Mouse (Mus musculus) 3134 (cell line): ENCODE measurements around the gene Gpr179.
"Not testable (repeated sequence)": the region's sequence is repeated elsewhere in the genome, so short reads cannot be mapped to it uniquely, and the experiment has no call there.

Experiments
- DNase-seq: peaks from one replicate; pipeline ENCODE4 v3.0.0-alpha.2; 2011; ENCODE audit warnings: low spot score; ENCODE audit not compliant: insufficient read length; ENCODE audit errors: extremely low read depth

Gene Gpr179

DNA sequence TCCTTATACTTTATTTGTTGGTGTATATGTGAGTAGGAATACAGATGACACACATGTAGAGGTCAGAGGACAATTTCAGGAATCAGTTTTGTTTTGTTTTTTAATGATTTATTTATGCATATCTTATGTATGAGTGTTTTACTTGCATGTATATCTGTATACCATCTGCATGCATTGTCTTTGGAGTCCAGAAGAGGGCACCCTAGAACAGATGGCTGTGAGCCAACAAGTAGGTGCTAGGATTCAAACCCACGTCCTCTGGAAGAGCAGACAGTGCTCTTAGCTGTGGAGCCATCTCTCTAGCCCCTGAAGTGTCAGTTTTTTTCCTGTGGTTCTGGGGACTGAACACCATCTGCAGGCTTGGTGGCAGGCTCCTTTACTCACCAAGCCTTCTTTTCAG is 26.7 kb downstream of the Gpr179 start:
- DNase-seq, result no peak

DNA sequence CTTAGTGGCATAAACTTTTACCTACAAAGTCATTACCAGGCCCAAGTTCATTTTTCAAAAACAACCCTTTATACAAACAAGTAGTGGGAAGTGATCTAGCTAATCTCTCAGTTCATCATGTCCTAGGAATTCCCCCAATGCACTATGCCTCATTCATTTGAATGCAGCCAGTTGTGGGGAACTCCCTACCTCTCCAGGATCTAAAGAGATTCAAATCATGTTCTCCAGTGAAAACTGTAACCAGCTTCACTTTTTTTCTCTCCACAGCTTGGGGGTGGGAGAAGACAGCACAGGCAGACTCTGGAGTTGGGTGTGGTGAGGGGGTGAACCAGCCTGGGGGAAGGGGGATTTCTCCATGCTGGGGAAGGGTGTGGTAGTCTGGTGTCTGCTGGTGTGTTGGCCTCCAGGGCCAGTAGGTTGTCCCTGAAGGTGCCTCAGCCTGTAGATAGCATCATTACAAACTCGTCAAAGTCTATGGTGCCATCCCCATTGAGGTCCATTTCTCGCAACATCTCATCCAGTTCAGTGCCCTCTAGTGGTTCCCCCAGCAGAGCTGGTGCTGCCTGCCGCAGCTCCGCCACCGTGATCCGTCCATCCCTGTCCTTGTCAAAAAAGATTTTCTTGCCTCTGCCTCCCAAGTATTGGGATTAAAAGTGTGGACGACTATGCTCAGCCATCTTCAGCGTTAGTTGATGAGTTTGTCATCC is 29.8 kb downstream of the Gpr179 start:
- not testable (repeated sequence) for DNase-seq

DNA sequence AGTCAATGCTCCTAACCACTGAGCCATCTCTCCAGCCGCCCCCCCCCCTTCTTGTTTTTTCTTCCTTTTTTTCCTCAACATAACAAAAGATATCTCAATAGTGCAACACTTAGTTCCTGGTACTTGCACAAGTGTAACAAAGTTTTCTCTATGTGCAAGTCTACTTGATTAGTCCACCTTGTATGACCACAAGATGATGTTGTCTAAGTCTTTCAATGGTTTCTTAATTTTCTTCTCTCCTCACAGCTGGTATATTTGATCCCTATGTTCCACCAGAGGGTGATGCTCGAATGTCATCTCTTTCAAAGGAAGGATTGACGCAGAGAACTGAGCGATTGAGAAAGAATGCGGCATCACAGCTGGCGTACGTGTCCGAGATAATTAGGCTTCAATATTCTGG is 30.7 kb downstream of the Gpr179 start:
- DNase-seq, result no peak

DNA sequence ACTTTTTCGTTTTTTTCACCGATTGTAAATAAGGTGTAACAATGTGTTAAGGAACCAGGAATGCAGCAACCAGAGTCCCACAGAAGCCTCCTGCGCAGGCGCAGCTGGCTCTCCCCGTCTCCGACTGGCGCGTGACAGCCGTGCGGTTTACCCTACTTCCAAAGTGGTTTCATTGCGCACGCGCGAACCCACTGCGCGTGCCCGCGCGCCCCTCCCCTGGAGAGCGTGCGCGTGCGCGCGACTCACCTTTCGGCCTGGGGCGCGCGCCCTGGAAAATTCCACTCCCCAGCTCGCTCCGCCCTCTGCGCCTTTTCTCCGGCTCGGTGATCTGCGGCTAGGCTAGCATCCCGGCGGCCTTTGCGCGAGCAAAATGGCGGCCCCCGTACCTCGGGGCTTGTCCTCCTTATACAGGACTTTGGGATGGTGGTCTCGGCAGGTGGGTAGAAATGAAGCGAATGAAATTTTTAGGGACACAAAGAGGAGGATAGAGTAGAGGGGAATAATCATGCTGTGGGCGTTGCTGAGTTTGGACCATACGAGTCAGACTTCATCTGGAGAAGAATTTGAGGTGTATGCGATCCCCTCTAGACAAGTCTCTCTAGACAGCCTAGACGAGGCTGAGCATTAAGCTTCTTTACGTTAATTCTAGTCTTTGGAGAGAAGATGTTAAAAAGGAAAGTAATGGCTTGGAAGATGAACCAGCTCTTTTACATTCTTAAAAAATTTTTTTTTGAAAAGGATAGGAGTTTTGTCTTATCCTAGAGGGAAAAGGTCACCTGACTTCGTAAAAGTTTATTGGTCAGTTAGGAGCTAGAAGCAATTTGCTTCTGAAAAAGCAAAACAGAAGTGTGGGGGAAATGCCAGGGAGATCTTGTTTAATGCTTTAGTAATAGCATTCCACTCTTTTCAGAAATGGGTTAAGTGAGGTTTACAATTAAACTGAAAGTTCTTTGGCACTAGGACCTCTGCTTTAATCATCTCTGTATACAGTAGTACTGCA is 36.1 kb downstream of the Gpr179 start, which contains the start of gene Mrpl45:
Mrpl45 (plus strand) TSS at position 213 of the 1,000 bp plus-strand sequence.
- peak; percentile 97 for DNase-seq

DNA sequence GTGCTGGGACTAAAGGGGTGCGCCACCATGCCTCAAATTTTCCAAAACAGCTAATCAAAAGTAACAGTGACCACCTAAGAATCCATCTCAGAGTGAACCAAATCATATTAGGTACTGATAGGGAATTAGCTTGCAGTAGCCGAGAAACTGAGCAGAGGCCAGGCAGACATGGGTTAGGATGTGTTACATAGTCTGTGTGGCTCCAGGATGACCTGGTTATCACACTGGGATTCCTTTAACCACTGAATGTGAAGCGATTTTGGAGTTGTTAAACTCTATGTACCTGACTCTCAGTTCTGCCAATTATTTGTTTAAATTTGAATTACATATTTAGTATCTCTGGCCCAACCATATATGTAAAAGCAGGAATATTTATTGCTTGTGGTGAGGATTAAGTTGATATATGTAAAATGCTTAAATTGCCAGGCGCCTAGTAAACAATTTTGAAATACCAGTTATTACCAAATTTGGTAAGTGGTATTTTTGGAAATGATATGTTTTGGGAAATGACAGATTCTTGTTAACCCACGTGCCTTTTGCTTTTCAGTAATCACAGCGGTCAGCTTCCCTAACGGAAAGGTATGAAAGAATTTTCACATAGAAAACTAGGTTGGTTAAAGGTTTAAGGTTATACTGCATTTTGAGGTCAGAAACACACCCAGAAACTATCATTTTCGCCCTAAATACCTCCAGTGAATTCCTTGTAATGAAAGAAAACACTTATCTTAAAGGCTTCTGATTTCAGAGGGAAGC is 37.0 kb downstream of the Gpr179 start:
- DNase-seq, result no peak

DNA sequence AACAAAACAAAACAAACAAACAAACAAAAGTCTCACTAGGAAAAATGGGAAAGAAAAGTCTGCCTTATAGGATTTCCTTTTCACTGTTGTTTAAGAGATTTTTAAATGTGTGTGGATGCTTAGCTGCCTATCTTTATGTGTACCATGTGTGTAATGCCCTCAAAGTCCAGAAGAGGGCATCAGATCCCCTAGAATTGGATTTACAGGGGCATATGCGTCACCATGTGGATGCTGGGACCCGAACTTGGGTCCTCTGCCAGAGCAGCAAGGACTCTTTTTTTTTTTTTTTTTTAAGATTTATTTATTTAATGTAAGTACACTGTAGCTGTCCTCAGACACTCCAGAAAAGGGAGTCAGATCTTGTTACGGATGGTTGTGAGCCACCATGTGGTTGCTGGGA is 37.8 kb downstream of the Gpr179 start:
- DNase-seq, result no peak

DNA sequence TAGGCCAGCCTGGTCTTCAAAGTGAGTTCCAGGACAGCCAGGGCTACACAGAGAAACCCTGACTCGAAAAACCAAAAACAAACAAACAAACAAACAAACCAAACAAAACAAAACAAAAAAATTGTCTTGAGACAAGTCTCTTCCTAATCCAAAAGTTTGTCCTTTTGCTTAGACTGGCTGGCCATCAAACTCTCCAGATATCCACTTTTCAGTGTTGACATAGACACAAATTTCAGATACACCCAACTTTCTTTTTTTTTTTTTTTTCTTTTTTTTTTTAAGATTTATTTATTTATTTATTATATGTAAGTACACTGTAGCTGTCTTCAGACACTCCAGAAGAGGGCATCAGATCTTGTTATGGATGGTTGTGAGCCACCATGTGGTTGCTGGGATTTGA is 39.0 kb downstream of the Gpr179 start:
- not testable (repeated sequence) for DNase-seq

DNA sequence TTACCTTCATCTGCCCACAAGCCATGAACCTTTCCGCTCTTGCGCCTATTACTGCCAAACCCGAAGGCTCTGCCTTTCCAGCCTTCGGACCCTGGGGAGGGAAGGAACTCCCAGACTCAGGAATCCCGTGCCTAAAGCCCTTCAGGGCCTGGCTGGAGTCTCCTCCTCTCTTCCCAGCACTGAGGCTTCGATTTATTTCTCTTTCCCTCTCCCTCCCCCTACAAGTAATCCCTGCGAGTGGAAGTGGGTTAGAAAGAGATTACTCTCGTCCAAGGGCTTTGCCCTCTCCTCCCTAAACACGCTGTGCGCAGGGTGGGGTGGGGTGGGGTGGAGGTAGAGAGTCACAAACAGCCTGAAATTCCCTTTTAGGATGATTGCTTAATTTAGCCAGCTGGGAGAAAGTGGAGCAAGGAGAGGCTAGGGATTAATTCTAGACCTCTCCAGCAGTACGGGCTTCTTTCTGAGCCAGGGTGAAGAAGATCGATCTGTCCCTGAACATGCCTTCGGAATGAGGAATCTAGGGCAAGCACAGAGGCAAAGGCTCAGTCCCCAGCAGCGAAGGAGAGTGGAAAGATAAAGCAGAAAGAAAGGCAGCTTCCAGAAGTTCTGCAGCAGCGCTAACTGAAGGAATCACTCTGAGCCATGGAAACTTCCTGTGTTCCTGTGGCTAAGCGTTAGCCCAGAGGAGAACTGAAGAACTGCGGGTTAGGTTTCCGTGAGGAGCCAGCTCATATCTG is 40.8 kb downstream of the Gpr179 start:
- peak; percentile 59 for DNase-seq

DNA sequence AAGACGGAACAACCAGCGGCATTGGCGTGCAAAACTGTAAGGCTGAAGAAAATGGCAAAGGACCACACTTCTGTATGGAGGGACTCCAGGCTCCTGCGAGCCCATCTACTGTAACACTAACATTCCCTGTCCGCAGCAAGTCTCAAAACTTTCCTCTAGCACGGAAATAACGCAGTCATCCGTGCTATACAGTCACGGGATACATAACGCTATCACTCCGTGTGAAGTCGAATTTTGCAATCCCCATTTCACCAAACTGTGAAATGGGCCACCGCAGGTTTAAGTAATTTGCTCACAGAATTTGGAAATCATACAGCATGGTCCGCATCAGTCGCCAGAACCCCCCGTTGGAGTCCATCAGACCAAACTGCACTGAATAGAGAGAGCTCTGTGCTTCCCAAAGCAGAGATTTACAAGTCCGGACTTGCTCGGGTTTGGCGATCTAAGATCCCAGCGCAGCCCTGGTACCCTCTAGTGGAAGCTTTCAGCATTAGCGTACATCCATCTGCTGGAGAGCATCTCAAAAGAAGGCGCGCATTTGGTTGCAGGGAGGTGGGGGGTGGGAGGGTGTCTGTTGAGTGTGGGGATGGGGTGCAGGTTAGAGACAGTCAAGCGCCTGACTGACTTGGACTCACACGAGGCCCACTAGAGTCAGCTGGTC is 41.8 kb downstream of the Gpr179 start:
- peak; percentile 80 for DNase-seq

DNA sequence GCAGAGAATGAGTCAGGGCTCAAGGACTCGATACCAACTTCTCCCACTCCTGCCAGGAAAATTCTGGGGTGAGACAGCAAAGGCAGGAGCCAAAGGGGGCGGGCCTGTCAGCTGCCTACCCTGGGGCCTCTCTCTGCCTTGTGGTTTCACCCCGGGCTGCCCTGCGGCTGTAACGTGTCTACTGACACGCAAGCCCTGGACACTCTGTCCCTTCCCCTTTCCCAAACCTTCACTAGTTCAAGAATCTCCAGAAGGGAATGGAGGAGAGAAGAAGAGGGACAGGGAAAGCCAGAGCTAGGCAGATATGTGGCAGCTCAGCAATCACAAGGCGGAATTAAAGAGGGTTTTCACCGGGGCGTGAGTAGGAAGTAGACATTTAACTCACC is 42.4 kb downstream of the Gpr179 start:
- peak; percentile 94 for DNase-seq

DNA sequence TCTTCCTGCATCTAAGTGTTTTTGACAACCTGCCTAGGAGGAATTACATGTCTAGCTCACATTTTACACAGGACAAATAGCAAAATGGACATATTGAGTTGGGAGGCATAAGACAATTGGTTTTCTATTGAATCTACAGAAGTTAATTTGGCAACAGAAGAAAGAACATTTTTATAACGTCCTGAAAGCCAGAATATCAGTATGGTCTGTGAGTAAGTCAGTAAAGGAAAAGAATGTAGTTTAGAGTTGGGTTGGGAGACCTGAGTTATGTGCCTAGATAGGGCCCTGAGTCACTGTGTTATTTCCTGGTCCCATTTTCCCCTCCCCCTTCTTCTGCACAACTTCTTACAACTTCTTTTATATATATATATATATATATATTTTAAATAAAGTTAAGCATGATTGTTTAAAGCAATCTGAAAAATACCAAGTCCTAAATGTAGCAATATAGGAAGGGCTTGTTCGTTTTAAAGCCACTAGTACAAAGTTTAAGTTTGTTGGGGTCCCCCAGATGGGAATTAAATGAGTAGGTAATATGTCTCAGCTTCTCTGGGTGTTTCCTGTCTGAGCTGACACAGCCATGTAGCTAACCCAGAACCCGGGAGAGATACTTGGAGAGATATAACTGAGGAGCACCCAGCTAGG is 42.9 kb downstream of the Gpr179 start:
- DNase-seq, result peak; percentile 48

DNA sequence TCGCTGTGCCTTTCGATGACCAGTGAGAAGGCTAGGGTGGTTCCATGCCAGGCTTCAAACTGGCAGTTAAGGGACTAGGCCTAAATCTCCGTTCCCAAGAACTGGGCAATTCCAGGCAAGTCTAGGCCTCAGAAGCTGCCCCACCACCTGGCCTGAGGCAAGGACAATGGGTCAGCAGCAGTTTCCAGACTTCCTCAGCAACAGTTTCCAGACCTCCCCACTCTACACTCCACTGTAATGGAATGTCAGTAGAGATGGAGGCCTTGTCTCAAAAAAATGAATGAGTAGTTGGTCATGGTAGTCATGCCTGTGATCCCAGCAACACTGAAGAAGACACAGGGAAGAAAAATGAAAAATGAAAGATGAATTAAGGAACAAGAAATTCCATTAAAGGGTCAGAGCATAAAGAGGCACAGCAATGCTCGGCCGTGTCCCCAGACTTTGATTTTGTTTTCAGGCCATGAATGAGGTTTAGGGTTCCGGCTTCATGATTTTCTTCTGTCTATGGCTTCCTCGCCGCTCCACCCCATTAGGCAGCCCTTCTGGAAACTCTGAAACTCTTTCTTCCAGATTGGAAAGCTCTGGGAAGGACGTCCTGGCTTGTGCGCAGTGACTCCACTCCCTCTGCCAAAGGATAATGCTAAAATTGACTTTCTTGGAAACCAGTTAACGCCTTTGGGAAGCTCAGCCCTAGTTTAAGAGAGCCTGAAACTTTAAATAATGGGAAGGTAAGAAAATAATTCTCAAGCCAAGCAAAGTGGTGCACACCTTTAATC is 44.4 kb downstream of the Gpr179 start:
- DNase-seq, result no peak

DNA sequence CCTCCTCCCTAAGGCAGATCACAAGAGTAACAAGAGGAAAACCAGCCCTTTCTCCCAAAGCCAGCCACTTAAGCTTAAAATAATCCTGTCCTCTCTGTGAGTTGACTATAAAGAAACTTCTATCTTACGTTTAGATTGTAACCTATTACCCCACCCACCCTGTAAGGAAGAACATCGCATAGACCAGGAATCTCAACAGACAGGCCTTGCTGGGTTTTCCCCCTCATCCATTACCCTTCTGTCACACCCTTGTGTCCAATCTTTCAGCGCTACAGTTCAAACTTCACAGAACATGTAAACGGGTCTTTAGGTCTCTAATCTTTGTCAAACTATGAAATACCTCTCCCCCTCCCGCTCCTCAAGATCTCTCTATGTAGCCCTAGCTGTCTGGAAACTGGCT is 47.2 kb downstream of the Gpr179 start:
- DNase-seq, result no peak

DNA sequence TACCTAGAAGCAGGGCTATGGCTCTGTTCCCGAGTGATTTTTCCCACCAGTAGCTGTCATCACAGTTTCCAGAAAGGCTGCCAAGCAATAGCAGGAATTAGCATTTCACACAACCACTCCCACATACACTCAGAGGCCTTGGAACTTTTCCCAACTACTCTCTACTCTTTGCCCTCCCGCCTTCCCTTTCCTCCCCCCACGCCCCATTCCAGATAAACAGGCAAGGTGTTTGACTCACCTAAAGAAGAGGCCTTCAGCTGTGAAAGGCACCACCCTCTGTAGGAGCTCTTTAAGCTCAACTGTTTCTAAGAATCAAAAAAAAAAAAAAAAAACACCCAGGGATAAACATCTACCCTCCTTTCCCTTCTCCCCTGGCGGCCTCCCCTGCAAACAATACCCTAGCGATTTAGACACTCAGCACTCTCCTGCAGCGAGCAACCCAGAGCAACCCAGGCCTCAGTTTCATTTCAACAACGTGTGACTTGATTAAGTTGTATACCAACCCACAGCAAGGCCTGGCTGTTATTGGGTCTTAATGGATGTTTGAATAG is 49.6 kb downstream of the Gpr179 start:
- DNase-seq, result peak; percentile 52

DNA sequence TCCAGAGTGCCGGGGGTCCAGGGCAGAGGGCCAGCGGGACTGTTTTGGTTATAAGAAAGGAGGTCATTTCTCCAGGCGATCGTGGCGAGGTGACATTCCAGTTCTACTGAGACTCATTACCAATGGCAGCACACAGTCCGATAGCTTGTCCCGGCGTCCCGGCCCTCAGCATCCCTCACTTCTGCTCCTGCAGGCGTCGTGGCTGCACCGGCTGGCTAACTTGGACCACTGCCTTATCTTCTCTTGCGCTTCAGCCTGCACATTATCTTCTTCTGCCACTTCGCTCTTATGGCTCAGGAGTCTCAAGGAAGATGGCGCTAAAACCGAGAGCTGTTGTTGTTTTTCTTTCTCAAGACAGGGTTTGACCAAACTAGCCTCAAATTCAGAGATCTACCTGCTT is 50.5 kb downstream of the Gpr179 start:
- DNase-seq, result no peak

DNA sequence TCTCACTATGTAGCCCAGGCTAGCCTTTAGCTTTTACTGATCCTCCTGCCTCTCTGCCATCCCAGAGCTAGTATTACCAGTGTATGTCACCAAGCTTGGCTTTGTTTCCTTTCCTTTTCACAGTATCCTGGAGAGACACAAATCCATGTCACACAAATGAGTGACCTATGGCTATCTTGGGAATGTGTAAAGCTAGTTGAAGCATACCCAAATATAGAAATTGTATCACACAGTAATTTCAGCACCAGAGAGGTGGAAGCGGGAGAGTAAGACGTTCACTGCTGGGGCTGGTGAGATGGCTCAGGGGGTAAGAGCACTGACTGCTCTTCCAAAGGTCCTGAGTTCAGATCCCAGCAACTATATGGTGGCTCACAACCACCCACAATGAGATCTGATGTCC is 51.9 kb downstream of the Gpr179 start:
- DNase-seq, result no peak

DNA sequence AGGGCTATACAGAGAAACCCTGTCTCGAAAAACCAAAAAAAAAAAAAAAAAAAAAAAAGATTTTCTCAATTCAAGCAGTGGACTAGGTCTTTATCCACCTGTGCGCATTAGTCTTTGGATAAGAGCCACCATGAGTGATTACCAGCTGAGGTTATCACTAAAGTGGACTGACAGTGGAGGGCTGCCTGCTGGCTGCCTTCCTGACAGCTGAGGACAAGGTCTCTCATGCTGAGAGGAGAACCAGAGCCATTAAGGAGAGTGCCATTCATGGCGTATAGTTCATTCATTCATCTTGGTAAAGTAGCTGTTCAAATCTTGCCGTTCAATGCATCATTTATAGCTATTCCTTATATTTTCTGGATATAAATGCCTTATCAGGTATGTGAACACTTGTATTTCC is 55.3 kb downstream of the Gpr179 start:
- DNase-seq, result no peak

DNA sequence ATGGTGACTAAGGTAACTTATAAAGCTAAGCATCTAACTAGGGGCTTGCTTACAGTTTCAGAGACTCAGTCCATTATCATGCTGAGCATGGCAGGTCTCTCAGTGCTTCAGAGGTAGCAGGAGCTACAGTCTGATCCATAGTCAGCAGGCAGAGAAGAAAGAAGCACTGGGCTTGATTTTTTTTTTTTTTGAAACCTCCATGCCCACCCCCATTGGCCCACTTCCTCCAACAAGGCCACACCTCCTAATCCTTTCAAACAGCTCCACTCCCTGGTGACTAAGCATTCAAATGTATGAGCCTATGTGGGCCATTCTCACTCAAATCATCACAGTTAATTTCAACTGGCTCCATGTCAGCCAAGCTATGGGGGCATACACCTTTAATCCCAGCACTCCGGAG is 59.1 kb downstream of the Gpr179 start:
- no peak for DNase-seq
